10 mouse cellular contexts compared by ENCODE assay signal in the genomic region with DNA sequence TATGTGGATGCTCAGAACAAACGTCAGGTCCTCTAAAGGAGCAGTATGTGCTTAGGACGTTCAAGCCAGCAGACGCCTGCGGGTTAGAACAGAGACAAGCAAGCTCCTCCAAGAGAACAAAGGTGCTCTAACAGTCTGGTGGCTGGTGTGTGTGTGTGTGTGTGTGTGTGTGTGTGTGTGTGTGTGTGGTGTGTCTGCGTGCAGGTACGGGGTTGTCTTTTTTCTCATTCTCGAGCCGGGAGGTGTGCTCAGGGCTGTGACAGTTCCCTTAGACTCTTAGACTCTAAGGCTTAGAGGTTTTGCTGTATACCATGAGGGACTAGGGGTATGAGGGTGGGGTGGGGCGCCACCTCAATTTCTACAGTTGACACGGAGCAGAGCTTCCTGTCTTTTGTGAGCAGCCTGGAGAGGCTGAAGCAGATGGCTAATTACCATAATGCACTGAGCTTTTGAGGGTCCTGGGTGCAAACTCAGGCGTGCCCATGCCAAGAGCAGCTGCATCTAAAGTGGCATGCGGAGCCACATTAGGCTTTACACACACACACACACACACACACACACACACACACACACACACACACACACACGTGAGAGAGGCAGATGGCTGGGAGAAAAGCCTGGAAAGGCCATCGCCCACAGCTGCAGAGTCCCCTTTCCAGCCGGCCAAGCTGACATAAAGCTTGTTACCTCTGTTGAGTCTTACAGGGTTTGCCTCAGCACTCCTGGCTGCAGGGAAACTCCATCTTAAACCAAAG.
DNase-seq lines count a peak whose midpoint lies in the region; ATAC-seq lines count a peak whose summit lies in the region.
"Had no signal": no experiment of that assay in that cellular context is flagged by ENCODE, and none has a peak within 500 bp of the region (broad histone marks: within the 10 kb centered on the region; RNA-seq: fewer than 3 reads in every experiment).

No protein-coding gene starts in this region.

- H3K36me3 ChIP-seq in midbrain, embryonic 15.5 days (replicated peaks) = no peaks in the 10 kb centered on the region
- H3K36me3 ChIP-seq: limb, embryonic 12.5 days had no signal

- no peaks in the 10 kb centered on the region for H3K4me1 ChIP-seq in midbrain, embryonic 15.5 days
- H3K4me1 ChIP-seq: limb, embryonic 12.5 days had no signal

- no peak overlapping the region for H3K4me3 ChIP-seq in midbrain, embryonic 15.5 days
- H3K4me3 ChIP-seq: limb, embryonic 12.5 days had no signal

- H3K9me3 ChIP-seq in midbrain, embryonic 15.5 days = no peaks in the 10 kb centered on the region; the same call in 1 of the 2 replicates

- intact Hi-C loops in left cerebral cortex, postnatal 10 days (cut with DNase I) = no loop called here

- peak; percentile 79 to 83 for DNase-seq in cerebellum, postnatal 14 days
- DNase-seq in cerebellum, adult 9-10 months = no peak
- DNase-seq in right cerebral cortex, postnatal 14 days = peak; percentile 25
- no peak for DNase-seq in right cerebral cortex, postnatal 25 days
- DNase-seq in thymus, postnatal 4 days = peak; percentile 61
- DNase-seq in left cerebral cortex, postnatal 10 days (ENCODE audit: extremely low spot score in 1 of 2, low spot score in 2 of 2) = no peak
- DNase-seq in kidney, adult 11 months = no peak
- DNase-seq: lung, postnatal 14 days had no signal

- no peak overlapping the region for H3K4me2 ChIP-seq in midbrain, embryonic 15.5 days
- H3K4me2 ChIP-seq: limb, embryonic 12.5 days had no signal

- H3K27ac ChIP-seq in midbrain, embryonic 15.5 days = peak overlapping the region; percentile 48; the same call in 1 of the 2 replicates
- H3K27ac ChIP-seq: limb, embryonic 12.5 days had no signal

- no peak overlapping the region for H3K9ac ChIP-seq in midbrain, embryonic 15.5 days
- H3K9ac ChIP-seq: limb, embryonic 12.5 days had no signal

- no peaks in the 10 kb centered on the region for H3K27me3 ChIP-seq in midbrain, embryonic 15.5 days (replicated peaks)
- H3K27me3 ChIP-seq: limb, embryonic 12.5 days had no signal

- ATAC-seq in midbrain, embryonic 15.5 days (replicated peaks) = peak; percentile 92

- 46% methylated on average over 15 of the region's 15 CpGs for WGBS in midbrain, embryonic 15.5 days

Comparison
In these comparisons a context has a peak if more than half of its experiments do, and no peak if none do; other contexts are left out.
1. DNase-seq: peak in cerebellum, postnatal 14 days (2 of 2), right cerebral cortex, postnatal 14 days (single experiment) and thymus, postnatal 4 days (single experiment); none in cerebellum, adult 9-10 months (single experiment), right cerebral cortex, postnatal 25 days (single experiment), left cerebral cortex, postnatal 10 days (0 of 2) and kidney, adult 11 months (single experiment).